Mouse (Mus musculus): ENCODE data around the gene Smad6.

Gene Smad6

GRCm38 (mm10) chr9:63982937-63983632, 38.8 kb downstream of the Smad6 start:
- no peak for DNase-seq

- no peak for DNase-seq
Observed at GRCm38 (mm10) chr9:63981912-63982311, 39.9 kb downstream of the Smad6 start.

- no peak for DNase-seq
Observed at GRCm38 (mm10) chr9:63981371-63981770, 40.5 kb downstream of the Smad6 start.

- no peak for DNase-seq
Observed at GRCm38 (mm10) chr9:63980179-63981086, 41.4 kb downstream of the Smad6 start.

- no peak for DNase-seq
Observed at GRCm38 (mm10) chr9:63979275-63979674, 42.6 kb downstream of the Smad6 start.

- no peak for DNase-seq
Observed at GRCm38 (mm10) chr9:63978682-63979081, 43.2 kb downstream of the Smad6 start.

GRCm38 (mm10) chr9:63975996-63976395, 45.9 kb downstream of the Smad6 start:
- no peak for DNase-seq

GRCm38 (mm10) chr9:63974258-63975023, 47.4 kb downstream of the Smad6 start:
- no peak for DNase-seq

GRCm38 (mm10) chr9:63973662-63974190, 48.1 kb downstream of the Smad6 start:
- no peak for DNase-seq

GRCm38 (mm10) chr9:63972576-63973290, 49.1 kb downstream of the Smad6 start:
- no peak for DNase-seq

GRCm38 (mm10) chr9:63971557-63971956, 50.3 kb downstream of the Smad6 start:
- no peak for DNase-seq

GRCm38 (mm10) chr9:63970836-63971235, 51.0 kb downstream of the Smad6 start:
- no peak for DNase-seq

GRCm38 (mm10) chr9:63970388-63970787, 51.5 kb downstream of the Smad6 start:
- no peak for DNase-seq

GRCm38 (mm10) chr9:63969467-63969866, 52.4 kb downstream of the Smad6 start:
- no peak for DNase-seq

- peak; percentile 65 for DNase-seq
Observed at GRCm38 (mm10) chr9:63968592-63968991, 53.3 kb downstream of the Smad6 start.

GRCm38 (mm10) chr9:63967408-63968172, 54.3 kb downstream of the Smad6 start:
- DNase-seq = no peak

- DNase-seq = no peak
Observed at GRCm38 (mm10) chr9:63965579-63965981, 56.3 kb downstream of the Smad6 start.

GRCm38 (mm10) chr9:63961881-63962280, 60.0 kb downstream of the Smad6 start:
- no peak for DNase-seq

GRCm38 (mm10) chr9:63960829-63961185, 61.1 kb downstream of the Smad6 start:
- DNase-seq = no peak

GRCm38 (mm10) chr9:63959933-63960828, 61.7 kb downstream of the Smad6 start:
- no peak for DNase-seq

All from right cerebral cortex, postnatal 14 days (tissue).